In genomic region chr6:94694481-94694880, GRCm38 (mm10) we compare ENCODE assay signal across 12 mouse cellular contexts. TPM values are rescaled to one million over a fixed set of nuclear protein-coding genes. Genes with fewer than 3 reads are reported as not detected.
DNase-seq lines count a peak whose midpoint lies in the region; ATAC-seq and TF ChIP-seq lines count a peak whose summit lies in the region.
"Had no signal": no experiment of that assay in that cellular context is flagged by ENCODE, and none has a peak within 500 bp of the region (broad histone marks: within the 10 kb centered on the region; RNA-seq: fewer than 3 reads in every experiment).

No protein-coding gene starts in this region.

- H3K9me3 ChIP-seq in midbrain, embryonic 15.5 days: no peaks in the 10 kb centered on the region
- no peaks in the 10 kb centered on the region for H3K9me3 ChIP-seq in midbrain, embryonic 11.5 days (ENCODE audit: control insufficient read depth, low read length)
- H3K9me3 ChIP-seq in stomach, postnatal 0 days (ENCODE audit: control insufficient read depth, low read length): no peaks in the 10 kb centered on the region
- H3K9me3 ChIP-seq: liver, embryonic 13.5 days had no signal

- TF ChIP-seq CTCF in gastrocnemius, adult 2 months (IDR thresholded peaks at IDR 0.05): no peak
- TF ChIP-seq CTCF in stomach, postnatal 0 days (IDR thresholded peaks at IDR 0.05; ENCODE audit: low read depth): no peak

- H3K36me3 ChIP-seq in midbrain, embryonic 15.5 days (replicated peaks): no peaks in the 10 kb centered on the region
- no peaks in the 10 kb centered on the region for H3K36me3 ChIP-seq in midbrain, embryonic 11.5 days (ENCODE audit: control insufficient read depth, insufficient read depth, low read length)
- H3K36me3 ChIP-seq in stomach, postnatal 0 days (ENCODE audit: control insufficient read depth, insufficient read depth, low read length): no peaks in the 10 kb centered on the region
- H3K36me3 ChIP-seq: liver, embryonic 13.5 days had no signal

- H3K9ac ChIP-seq in midbrain, embryonic 15.5 days: no peak overlapping the region
- no peak overlapping the region for H3K9ac ChIP-seq in midbrain, embryonic 11.5 days (ENCODE audit: low read length)
- no peak overlapping the region for H3K9ac ChIP-seq in stomach, postnatal 0 days (ENCODE audit: low read length)
- H3K9ac ChIP-seq: liver, embryonic 13.5 days had no signal

- TF ChIP-seq EP300 in stomach, postnatal 0 days (optimal IDR thresholded peaks at IDR 0.05): no peak

- 6% methylated on average over 1 of the region's 1 CpGs for WGBS in midbrain, embryonic 15.5 days
- WGBS in midbrain, embryonic 11.5 days: 0% methylated on average over 1 of the region's 1 CpGs
- WGBS in large intestine, adult 2 months: 24% methylated on average over 1 of the region's 1 CpGs
- WGBS in stomach, postnatal 0 days: 24% methylated on average over 1 of the region's 1 CpGs

- intact Hi-C loops in gastrocnemius, adult 2 months (cut with DNase I): no loop called here

- H3K4me3 ChIP-seq in gastrocnemius, adult 2 months: peak overlapping the region; percentile 98; the same call in 1 of the 2 replicates
- H3K4me3 ChIP-seq in midbrain, embryonic 15.5 days: no peak overlapping the region
- H3K4me3 ChIP-seq in midbrain, embryonic 11.5 days (ENCODE audit: low read depth, low read length): no peak overlapping the region
- H3K4me3 ChIP-seq in stomach, postnatal 0 days (ENCODE audit: low read depth, low read length): no peak overlapping the region
- H3K4me3 ChIP-seq: liver, embryonic 13.5 days had no signal

- DNase-seq in gastrocnemius, adult 2 months: no peak
- no peak for DNase-seq in gastrocnemius, postnatal 4 days (ENCODE audit: low spot score in 2 of 2)
- no peak for DNase-seq in midbrain, embryonic 11.5 days (ENCODE audit: low spot score, missing footprints)
- DNase-seq in large intestine, adult 2 months (ENCODE audit: low read depth, low spot score): peak; percentile 3
- DNase-seq in stomach, postnatal 0 days (ENCODE audit: low spot score): no peak
- no peak for DNase-seq in kidney, adult 9 months
- DNase-seq in ovary, postnatal 10 days (ENCODE audit: low spot score): no peak
- DNase-seq: adrenal gland, adult 2 months; embryo, embryonic 11 days; liver, embryonic 13.5 days; thymus, postnatal 4 days had no signal

- ATAC-seq in midbrain, embryonic 15.5 days (replicated peaks): no peak
- no peak for ATAC-seq in midbrain, embryonic 11.5 days (ENCODE audit: low FRiP score)
- no peak for ATAC-seq in stomach, postnatal 0 days (ENCODE audit: low FRiP score, low TSS enrichment)

- H3K27me3 ChIP-seq in midbrain, embryonic 15.5 days (replicated peaks): no peaks in the 10 kb centered on the region
- no peaks in the 10 kb centered on the region for H3K27me3 ChIP-seq in midbrain, embryonic 11.5 days (ENCODE audit: control insufficient read depth, insufficient read depth, low read length)
- H3K27me3 ChIP-seq in stomach, postnatal 0 days (ENCODE audit: control insufficient read depth, insufficient read depth, low read length): no peaks in the 10 kb centered on the region

- H3K4me2 ChIP-seq in midbrain, embryonic 15.5 days: peak overlapping the region; percentile 92; the same call in 1 of the 2 replicates
- H3K4me2 ChIP-seq in midbrain, embryonic 11.5 days: no peak overlapping the region
- H3K4me2 ChIP-seq in stomach, postnatal 0 days (replicated peaks; ENCODE audit: low read depth): peak overlapping the region; percentile 79; the same call in 1 of the 2 replicates
- H3K4me2 ChIP-seq: liver, embryonic 13.5 days had no signal

- H3K27ac ChIP-seq in gastrocnemius, adult 2 months: peak overlapping the region; percentile 98
- H3K27ac ChIP-seq in midbrain, embryonic 15.5 days: no peak overlapping the region
- H3K27ac ChIP-seq in midbrain, embryonic 11.5 days (ENCODE audit: low read depth, low read length): no peak overlapping the region
- H3K27ac ChIP-seq in stomach, postnatal 0 days (replicated peaks): no peak overlapping the region
- H3K27ac ChIP-seq: liver, embryonic 13.5 days had no signal

- H3K4me1 ChIP-seq in midbrain, embryonic 15.5 days: peaks cover 50% of the 10 kb centered on the region
- H3K4me1 ChIP-seq in midbrain, embryonic 11.5 days (ENCODE audit: control insufficient read depth, insufficient read depth, low read length): peaks cover 54% of the 10 kb centered on the region
- H3K4me1 ChIP-seq in stomach, postnatal 0 days (replicated peaks; ENCODE audit: control insufficient read depth, insufficient read depth): peaks cover 29% of the 10 kb centered on the region

RNA-seq across cellular contexts. Expression of gene Lrig1, which starts 5.5 kb away (rescaled TPM):
- 10 to 100 TPM; 38.9 to 57.9 TPM for total RNA-seq in gastrocnemius, adult 2 months (2021)
- 10 to 100 TPM; 75.3 to 82.6 TPM for total RNA-seq in gastrocnemius, postnatal 4 days (2021)
- polyA plus RNA-seq in midbrain, embryonic 15.5 days (2015; fragmentation: Nextera tagmentation; extraction: Ambion mirVana): 16.0 and 18.7 TPM in 2 replicates
- polyA plus RNA-seq in midbrain, embryonic 11.5 days (2014; fragmentation: Nextera tagmentation; extraction: Ambion mirVana): 15.9 and 17.4 TPM in 2 replicates
- polyA plus RNA-seq in large intestine, adult 2 months (2012; rRNA removed): 35.5 and 44.5 TPM in 2 replicates
- 15.2 and 19.6 TPM in 2 replicates for polyA plus RNA-seq in stomach, postnatal 0 days (2015; fragmentation: Nextera tagmentation; extraction: Ambion mirVana)
